Mouse (Mus musculus) lung, postnatal 25 days (tissue): Measurements from ENCODE around the gene Dtnbp1.

Experiments
- DNase-seq: peaks from one replicate; pipeline ENCODE4 v3.0.0; 2022; ENCODE audit warnings: low spot score

The Dtnbp1 gene

DNA sequence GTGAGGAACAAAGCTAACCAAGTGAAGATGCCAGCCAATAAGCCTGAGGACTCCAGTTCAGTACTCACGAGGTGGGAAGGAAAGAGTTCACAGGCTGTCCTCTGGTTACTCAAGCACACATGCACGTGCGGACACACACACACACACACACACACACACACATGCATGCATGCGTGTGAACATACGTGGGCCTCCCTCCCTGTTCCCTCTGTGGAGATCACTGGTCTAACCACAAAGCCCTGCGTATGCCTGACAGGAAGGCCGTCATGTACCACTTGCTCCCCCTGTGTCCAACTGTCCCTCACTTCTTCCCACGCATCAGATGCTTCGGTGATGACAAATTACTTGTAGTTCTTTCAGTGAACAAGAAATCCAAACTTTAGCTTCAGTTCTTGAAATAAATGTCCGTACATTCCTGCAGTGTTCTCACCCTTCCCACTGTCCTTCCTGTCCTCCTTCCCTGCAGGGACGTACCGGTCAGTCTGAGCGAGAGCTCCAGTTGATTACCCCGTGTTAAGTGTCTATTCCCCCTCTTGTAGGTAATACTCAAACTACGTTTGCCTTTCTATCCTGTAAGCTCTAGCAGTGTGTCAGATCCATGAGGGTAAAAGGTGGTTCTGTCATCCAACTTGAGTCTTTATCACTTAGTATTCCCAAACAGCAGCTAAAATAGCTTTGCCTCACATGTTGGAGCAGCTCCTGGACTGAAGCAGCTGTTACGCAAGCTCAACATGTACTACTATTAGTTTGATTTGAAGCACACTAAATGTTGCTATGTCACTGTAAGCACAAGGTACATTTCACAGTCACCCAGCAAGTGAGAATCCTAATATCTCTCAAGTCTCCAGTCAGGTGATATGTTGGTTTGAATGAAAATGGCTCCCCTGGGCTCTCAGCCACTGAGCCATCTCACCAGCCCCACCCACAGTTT lies 53.4 kb downstream of the Dtnbp1 start:
- DNase-seq: no peak

DNA sequence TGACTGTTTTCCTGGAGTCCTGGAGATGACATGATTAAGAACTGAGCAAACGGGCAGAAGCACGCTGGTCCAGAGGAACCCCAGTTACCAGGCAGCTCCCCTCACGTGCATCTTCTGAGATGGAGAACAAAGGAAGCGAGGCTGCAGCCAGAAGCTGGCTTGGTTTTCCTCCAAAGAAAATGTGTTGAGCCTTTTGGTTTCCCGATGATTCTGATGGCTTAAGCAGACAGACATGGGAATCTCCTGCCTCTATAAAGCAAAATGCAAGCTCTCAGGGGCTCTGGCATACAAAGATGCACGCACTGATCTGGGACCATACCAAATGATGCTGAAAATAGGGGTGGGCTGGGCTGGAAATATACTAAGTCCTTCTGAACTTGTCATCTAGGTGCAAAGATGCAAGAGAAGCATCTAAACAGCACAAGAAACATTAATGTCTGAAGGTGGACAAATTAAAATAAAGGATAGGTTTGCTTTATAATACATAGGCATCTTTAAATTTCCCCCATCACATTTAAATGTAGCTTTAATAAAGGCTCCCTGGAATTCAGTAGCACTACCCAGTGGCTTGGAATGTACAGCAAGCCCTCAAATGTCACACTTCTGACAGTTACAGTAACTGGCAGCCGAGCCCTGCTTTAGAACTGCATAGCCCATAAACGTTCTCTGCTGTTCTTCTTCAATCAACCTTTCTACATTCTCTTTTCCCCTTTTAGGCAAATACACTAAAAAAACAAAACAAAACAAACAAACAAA lies 54.9 kb downstream of the Dtnbp1 start:
- no peak for DNase-seq

DNA sequence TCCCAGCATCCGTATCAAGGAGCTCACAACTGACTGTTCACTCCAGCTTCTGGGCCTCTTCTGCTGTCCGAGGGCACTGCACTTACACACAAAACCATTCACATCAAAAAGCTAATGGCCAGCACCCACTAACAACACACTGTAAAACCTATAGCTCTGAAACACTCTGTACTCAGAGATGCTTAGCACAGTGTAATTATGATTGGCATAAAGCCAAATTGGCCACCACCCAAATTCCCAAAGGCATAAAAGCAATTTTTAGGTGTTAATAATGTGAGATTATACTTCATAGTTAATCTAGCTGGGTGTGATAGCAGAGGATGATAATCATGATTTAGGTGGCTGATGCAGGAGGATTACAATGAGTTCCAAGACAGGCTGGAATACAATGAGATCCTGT lies 58.3 kb downstream of the Dtnbp1 start:
- DNase-seq: no peak

DNA sequence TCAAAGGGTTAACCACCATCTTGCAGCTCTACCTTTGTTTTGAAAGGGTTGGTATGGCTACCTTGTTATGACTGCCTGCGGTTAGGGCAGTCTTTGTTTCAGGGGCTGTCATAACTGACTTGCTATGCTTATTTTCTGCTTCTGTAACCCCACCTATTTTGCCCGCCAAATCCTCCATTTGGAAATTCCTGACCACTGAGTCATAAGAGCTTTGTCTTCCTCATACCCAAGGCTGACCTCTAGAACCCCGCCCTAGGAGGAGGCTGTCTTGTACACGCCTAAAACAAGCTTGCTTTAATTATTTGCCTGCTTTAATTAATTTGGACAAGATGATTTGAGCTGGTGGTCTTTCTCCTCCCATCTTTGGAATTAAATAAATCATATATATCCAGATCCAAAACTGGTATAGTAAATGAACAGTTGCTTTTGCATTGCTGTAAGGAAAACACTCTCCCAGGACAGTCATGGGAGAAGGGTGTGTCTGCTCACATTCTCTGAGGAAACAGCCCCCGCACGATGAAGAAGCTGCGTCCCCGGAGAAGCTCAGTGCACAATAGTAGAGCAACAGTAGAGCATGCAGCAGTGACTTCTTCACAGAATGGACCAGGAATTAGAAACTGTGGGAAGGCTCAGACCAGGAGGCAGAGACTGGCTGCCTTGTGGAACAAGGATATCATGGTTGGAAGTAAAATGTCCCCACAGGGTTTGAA lies 62.5 kb downstream of the Dtnbp1 start:
- peak; percentile 49 for DNase-seq

DNA sequence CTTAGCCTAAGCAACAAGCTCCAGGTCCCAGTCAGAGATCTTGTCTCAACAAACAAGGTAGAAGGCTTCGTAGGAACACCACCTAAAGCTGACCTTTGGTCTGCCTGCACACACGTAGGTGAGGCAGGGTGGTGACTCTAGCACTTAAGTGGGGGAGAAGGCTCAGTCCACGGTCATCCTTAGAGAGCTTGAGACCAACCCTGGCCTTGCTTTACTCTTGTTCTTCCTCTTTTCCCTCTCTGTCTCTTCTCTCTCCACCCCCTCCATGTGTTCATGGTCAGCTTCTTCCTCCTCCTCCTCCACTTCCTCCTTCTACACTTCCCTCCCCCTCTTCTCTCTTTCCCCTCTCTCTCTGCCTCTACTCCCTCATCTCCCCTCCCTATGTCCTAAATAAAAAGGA lies 64.3 kb downstream of the Dtnbp1 start:
- DNase-seq: no peak

DNA sequence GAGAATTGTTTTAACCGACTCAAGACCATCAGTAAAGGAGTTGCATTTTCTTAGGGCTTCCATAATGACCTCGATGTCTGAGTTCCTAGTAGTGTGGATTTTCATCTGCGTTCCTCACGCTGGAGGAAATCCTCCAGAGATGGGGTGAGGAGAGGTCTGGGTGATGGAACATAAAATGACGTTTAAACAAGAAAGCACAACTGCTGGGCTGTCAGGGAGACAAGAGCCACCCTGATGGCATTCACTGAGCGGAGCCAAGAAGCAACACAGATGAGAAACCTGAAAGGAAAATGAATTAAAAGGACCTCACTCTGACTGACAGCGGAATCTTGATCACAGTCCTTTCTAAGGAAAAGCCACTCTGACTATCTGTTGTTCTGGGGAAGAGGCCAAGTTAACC lies 68.4 kb downstream of the Dtnbp1 start:
- no peak for DNase-seq

DNA sequence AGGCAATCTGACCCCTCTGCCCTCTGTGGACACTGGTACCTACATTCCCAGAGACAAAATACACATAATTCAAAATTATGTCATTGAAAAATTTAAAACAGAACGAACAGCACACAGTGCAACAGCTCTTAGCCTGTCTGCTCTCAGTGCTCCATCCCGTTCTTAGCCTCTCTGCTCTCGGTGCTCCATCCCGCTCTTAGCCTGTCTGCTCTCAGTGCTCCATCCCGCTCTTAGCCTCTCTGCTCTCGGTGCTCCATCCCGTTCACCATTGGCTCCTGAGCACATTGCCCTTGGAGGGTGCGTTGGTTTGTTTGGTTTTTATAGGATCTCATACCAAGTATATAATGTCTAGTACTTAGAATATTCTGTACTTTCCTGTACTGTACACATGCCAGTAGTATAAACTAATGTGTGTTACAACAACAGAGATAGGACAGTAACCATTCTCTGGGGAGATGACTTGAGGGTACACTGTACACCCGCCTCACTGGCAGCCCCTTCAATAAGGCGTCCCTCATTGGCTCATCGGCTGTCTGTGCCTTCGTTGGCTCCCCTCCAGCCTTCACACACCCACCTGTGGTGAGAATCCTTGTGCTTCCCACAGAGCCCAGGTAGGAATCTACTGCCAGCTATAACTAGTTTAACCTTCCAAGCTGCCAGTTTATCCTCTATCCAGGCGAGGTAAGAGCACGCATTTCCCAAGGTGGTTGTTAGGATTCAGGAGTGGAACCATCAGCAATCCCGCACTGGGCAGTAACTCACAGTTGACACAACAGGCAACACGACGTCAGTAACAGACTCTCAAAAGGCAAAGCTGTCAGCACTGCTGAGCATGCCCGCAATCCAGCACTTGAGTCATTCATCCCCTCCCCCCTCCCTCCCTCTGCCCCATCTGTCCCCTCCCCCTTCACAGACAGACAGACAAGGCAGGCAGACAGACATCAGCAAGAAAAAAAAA lies 69.4 kb downstream of the Dtnbp1 start:
- DNase-seq: no peak

DNA sequence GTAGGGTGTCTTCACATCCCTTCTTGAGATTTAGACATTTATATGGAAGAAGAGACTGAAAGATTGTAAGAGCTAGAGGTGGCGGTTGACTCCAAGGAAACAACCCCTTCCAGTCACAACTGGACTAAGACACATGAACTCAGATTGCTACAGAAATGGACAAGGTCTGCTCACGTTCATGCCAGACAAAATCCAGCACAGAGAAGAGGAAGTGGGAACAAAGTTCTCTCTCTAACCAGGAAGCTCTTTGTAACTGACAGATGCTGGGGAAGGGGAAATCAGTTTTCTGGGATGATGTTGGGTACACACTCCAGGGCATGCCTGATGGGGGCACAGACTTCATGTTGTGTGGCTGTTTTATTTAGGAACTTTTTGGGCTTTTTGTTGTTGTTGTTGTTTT lies 75.6 kb downstream of the Dtnbp1 start:
- DNase-seq: no peak

DNA sequence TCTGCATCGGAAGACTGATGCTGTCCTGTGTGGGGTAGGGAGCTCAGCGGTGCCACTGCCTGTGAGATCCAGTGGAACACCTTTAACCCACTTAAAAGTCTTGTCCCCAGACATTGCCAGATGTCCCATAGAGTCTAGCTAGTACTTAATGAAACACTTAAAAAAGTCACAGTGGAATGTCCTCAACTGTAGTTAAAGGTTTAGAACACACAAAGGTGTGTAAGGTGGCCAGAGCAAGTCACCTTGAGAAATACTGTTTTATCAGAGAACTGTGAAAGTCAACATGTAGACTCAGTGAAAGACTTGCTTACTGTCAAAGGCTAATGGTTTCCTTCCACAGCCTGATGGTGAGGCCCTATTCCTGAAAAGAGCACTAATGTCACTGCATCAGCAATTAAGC lies 76.8 kb downstream of the Dtnbp1 start:
- no peak for DNase-seq

DNA sequence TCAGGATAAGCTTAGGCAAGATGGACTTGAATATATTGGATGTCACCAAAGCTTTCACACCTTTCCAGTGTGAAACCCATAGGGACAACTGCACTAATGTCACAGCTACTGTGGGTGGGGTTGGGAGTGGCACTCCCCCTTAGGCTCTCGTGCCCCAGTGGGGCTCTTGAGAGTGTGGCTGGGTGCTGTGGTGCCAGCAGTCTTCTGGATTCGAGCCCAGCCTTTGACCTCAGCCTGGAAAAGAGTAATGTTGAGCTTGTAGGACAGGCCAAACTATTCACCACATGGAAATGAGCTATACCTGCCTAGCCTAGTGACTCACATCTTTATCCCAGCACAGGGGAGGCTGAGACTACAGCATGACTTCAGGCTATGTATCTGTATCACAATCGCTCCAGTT lies 77.9 kb downstream of the Dtnbp1 start:
- DNase-seq: no peak

DNA sequence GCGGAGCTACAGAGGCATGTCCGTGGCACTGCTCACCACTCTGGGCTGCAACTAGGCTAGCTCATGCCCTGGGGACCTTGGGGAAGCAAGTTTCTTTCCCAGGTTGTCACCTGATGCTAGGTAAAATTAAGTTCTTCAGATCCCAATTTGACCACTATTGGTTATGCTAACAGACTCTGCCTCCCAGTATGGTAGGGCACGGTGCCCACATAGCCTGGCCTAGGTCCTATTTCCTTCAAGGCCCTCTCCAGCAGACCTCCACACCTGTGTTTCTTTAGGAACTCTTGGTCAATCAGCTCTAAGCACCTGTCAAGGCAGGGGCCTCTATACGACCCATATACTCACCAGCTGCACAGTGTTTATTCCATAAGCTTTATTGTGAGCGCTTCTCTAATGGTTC lies 80.2 kb downstream of the Dtnbp1 start:
- no peak for DNase-seq

DNA sequence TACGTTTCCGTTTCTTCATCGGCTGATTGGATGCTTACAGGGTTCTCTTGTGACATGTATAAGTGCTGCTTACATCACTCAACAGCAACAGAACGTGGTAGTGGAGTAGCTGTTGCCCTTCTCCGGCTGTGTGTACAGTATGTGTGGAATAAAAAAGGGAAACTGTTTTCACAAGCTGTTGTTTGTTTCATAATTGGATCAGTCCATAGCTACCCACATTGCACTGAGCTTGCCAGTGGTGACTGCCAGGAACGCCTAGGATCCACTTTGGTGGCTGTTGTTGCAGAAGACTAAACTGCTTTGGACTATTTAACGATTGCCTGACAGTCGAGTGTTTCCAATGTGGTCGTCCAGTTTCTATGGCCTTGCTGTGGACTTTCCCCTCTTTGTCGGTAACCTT lies 80.9 kb downstream of the Dtnbp1 start:
- DNase-seq: no peak

DNA sequence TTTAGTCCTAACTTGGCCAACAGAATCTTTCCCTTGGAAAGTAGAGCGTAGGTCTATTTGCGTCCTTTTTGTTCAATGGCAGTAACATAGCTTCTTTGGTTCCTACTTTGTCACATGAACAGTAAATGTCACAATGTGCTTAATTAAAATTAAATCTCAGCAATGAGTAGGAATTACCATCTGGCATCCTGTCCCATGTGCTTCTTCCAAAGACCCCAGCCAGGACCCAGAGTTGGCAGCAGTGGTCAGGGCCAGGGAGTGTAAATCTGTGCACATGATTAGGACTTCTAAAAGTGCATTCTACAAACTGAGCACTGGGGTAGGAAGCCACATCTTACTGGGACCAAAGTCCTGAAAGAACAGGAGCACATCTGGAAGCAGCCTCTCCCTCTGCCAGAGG lies 83.7 kb downstream of the Dtnbp1 start:
- DNase-seq: no peak

DNA sequence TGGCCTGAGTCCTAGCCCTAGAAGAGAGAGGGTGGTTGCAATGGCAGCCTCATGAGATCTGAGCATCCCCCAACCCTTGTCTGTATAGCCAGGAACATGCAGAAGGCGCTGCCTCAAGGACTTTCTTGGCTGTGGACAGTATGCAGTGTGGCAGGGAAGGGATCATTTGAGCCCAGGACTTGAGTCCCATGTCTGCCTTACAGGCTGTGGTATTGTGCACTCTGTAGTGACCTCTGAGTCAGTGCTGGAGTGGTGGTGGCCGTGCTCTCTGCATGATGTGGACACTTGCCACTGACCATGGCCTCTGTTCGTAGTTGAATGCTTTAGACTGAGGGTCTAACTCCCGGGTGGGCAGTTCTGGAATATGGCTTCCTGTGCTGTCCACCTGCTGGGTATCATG lies 84.7 kb downstream of the Dtnbp1 start:
- no peak for DNase-seq

DNA sequence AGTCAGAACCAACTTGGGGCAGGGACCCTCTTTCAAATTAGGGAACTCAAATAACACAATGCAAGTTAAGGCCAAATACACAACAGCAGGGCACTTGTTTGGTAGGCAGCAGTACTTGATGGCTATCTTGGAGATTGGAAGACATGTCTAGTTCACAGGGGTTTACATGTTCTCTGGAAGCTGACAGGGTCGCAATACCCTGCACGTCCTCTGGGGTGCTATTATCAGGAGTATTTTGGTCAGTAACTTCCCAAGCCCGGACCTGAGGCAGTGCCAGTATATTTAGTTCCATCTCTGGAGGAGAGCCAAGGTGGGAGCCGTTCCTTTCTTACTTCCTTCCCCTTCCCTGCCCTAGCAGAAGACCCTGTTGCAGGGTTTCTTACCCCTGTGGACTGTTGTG lies 86.0 kb downstream of the Dtnbp1 start:
- DNase-seq: no peak

DNA sequence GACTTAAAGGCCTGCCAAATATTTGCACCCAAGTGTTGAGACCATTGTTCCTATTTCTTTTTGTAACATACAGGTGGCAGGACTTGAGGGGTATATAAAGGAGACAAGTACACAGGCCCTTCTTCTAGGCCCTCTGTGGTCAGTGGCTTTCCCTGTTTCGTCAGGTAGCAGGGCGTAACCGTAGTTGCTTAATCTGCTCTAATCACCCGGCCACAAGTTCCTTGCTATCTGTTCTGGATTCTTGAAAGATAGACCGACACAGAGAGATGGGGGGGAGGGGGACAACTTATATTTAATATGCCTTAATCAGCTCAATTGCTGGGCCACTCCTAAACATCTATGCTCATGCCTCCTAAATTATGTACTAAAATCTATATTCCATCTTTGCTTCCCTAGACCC lies 86.6 kb downstream of the Dtnbp1 start:
- DNase-seq: no peak

DNA sequence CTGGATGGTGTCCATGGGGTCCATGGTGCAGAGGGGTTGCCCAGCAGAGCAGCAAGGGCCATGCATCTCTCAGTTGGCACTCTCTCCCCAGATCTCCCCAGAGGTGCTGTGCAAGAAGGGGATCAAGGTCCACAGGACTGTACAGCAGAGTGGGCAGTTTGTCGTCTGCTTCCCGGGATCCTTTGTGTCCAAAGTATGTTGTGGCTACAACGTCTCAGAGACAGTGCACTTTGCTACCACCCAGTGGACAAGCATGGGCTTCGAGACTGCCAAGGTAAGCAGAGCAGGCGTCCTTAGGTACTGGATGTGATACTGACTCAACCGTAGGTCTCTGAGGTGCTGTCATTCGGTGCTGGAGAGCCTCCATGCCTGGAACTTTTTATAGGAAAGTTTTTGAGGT lies 88.4 kb downstream of the Dtnbp1 start:
- DNase-seq: no peak

DNA sequence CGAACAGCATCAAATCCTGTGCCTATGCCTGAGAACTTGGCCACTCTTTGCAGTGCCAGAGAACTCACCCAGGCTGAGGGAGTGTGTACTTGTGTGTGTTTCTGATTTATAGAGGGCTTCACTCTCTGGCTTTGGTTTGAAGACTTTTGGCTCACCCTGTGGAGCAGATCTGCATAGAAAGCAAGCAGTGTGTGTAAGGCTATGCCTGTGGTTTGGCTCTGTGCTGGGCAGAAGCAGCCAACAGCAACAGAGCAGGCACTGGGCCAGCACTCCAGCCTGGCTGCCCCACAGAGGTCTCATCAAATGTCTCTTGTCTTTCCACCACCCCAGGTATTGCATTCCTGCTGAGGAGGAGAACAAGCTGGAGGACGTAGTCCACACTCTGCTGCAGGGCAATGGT lies 89.1 kb downstream of the Dtnbp1 start:
- DNase-seq: no peak

DNA sequence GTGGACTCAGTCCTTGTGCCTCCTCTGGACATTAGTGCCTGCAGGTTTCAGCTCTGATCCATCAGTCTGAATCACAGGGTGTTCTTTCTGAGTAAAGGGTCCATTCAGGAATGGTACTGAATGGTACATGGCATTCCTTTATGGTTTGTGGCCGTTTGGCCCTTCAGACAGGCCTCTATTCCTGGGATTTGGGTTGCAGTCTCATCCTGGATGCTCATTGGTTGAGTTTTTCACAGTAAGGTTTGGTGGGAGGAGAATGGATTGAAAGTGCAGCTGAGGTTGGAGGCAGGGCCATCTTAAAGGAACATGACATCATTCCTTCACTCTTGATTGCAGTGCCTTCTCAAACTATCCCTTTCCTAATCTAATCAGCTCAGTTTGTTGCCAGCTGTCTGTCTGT lies 93.2 kb downstream of the Dtnbp1 start:
- no peak for DNase-seq

DNA sequence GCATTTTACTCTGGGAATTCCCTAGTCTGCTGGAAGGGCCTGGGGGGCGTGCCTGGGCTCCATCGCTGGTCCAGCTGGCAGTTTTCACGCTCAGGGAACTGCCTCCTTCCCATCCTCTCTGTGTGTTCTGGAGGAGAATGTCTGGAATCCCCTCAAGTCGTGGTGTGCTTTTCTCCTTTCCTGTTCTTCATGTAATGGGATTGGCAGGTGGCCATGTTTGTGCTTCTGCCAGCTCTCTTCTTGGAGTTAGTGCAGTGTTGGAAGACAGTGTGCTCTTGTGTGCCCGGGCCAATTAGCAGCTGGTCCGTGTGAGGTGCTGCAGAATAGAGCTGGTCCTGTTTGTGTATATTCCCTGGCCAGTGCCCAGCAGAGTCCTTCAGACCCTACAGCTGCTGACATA lies 94.2 kb downstream of the Dtnbp1 start:
- DNase-seq: peak; percentile 90

DNA sequence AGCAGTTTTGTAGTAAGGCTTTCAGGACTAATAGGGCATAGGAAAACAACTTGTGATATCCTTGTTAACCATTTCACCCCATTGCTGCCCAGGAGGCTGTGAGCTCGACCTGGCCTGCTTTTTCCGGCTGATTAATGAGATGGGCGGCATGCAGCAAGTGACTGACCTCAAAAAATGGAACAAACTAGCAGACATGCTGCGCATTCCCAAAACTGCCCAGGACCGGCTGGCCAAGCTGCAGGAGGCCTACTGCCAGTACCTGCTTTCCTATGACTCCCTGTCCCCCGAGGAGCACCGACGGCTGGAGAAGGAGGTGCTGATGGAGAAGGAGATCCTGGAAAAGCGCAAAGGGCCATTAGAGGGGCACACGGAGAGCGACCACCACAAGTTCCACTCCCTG lies 95.8 kb downstream of the Dtnbp1 start:
- no peak for DNase-seq

DNA sequence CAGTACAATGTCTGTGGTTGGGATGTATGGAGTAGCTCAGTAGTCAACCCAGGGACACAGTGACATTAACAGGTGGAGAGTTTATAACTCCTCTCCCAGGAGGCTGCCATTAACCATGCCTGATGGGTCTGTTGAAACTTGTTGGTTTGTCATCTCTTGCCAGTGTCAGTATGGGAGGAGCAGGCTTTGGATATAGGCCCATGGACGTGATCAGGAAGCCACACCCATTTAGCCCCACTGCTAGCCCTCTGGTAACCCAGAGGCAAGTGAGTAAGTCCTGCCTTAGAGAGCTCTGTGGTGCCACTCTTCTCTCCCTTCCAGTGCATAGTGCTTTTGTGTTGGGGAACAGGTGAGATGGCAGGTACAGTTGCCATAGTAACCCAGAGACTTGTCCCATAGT lies 97.7 kb downstream of the Dtnbp1 start:
- DNase-seq: no peak
